Mouse (Mus musculus): ENCODE data around the gene Prkce. TPM values are rescaled to one million over a fixed set of nuclear protein-coding genes. Genes with fewer than 3 reads are reported as not detected.

The Prkce gene
- total RNA-seq, 2 experiments from 2014 or later: 21.2 to 25.2 TPM

DNA sequence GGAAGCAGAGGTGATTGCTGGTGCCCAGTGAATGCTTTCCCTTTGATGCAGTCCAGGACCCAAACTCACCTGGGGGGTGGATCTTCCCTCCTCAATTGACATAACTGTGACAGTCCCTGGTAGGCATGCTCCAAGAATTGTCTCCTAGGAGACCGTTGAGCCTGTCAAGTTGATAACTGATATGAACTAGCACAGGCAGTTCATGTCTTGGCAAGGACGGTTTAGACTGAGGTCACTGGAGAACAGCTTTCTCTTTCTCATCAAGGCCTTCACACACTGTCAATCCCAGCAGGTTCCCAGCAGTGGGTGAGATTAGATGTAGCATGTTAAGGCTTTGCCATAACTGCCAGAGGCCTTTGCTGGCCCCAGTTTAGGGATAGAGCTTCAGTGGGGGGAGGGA lies 265.5 kb downstream of the Prkce start:
- intact Hi-C loops (cut with DNase I): loop anchor here (5.0 kb wide), 1 partner anchor 66 kb away; no protein-coding TSS in a partner anchor
- no peak for DNase-seq

DNA sequence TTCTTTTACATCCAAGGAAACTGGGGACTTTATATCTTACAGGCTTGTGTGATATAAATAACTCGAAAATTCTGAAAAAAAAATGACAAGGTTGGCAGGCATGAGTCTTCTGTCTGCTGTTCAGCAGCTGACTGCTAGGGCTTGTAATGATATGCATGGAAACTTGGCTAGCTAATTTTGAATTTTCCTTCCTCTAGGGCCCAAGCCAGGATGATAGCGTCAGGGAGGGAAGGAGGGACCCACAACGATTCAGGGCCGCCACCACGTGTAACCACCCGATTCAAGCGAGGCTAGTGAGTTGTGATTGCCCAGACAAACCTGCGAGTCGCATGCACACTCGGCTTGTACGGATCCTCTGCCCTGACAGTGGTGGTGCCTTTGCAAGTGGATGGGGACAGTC lies 266.2 kb downstream of the Prkce start:
- DNase-seq: no peak
- intact Hi-C loops (cut with DNase I): loop anchor here (5.0 kb wide), 1 partner anchor 67 kb away; no protein-coding TSS in a partner anchor

DNA sequence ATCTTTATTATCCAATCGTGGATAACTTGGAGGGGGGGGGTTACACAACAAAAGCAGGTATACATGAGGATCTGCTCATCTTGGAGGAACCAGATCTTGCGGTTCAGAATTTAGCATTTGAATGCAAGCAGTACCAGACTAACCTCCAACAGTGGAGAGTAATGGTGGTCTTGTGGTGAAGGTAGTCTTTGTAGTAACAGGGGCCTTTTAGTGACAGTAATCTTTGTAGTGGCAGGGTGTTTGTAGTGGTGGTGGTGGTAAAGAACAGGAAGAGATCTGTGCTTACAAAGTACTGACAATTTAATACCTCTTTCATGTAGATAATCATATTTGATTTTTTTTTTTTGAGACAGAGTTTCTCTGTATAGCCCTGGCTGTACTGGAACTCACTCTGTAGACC lies 267.2 kb downstream of the Prkce start:
- intact Hi-C loops (cut with DNase I): loop anchor here (5.0 kb wide), 1 partner anchor 67 kb away; no protein-coding TSS in a partner anchor

DNA sequence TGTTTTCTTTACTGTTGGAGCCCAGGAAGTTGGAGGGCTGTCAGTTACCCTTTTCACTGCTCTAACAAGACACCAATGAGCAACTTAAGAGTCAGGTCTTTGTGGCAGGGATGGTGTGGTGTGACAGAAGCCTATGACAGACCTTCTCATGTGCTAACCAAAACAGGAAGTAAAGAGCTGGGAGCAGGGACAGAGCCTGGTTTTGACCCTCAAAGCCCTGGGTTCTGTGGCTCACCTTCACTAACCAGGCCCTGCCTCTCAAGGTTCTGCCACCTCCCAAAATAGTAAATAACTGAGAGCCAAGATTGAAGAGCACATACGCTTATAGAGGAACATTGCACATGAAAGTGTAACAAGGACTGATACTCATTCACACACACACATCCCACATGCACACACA lies 268.0 kb downstream of the Prkce start:
- intact Hi-C loops (cut with DNase I): no loop called here
- DNase-seq: no peak

More for the DNA sequence above, 267.2 kb downstream of the Prkce start:
- no peak for DNase-seq

DNA sequence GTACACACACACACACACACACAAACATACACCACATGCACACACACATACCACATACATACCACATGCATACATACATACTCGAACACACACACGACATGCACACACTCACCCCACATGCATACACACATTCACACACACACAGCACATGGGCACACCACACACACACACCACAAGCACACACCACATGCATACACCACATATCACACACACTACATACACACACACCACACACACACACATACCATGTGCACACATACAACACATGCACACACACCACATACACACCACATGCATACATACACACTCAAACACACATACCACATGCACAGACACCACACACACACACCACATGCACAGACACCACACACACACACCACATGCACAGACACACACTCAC lies 268.4 kb downstream of the Prkce start:
- intact Hi-C loops (cut with DNase I): no loop called here

DNA sequence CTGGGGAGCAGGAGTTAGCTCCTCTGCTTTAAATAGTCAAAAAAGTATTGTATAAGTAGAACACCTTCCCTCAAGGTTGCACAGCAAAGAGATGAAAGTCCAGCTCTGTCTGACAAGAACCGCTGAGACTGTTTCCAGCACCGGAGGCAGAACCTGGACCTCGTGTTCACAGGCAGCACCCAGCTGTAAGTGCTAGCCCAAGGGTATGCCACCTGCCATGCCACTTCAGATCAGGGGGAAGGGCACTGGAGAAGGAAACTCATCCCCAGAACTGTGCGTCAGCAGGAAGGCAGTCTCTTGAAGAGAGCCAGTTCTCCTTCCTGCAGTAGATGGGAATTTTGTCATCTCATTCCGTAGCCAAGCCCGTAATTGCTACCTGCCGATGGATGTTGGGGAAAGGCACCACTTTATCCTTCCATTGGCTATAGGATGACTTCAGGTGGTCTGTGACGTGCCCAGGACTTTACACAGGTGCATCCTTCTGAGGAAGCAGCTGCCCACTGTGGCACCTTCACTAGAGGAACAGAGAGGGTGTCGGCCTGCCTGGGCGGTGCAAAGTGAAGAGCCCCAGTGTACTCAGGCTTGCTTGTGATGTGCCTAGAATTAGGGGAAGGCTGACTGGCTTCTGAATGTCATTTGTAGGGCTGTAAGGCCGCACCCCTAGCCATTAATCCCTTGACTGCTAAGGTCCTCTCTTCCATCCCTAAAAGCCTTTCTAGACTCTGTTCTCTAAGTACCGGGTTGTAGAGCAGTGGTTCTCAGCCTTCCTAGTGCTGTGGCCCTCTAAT lies 269.2 kb downstream of the Prkce start:
- DNase-seq: no peak
- intact Hi-C loops (cut with DNase I): no loop called here

More for the DNA sequence above, 268.4 kb downstream of the Prkce start:
- DNase-seq: no peak

DNA sequence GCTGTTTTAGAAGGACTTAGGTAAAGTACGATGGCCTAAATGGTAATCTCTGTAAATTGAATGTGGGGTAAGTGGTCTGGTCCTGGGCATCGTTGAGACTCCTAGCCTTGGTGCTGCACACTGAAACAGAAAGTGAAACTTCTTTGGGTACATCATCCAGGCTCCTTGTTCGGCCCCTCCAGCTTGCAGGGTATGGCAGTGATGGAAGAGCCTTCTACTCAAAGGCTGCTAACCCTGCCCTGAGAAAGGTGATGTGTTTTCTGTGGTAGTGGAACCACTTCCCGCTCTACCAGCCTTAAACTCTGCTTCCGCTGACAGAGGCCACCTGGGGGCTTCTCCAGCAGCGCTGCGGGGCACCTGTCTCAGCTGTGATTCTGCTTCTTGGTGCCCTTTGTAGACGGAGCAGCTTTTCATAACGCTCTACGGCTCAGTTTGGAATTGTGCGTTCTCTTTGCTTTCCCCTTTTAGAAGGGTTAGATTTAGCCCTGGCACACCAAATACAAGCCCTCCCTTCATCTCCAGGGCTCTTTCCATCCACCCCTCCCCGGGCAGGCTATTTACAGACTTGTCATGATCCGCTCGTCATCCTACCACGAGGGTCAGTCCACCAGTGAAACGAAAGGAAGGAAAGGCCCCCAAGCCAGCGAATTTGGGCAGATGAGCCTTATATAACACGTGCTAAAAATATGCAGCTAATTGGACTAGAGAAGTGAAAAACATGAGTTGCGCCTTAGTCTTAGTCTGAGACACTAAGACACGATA lies 270.1 kb downstream of the Prkce start:
- DNase-seq: peak; percentile 38 to 52
- intact Hi-C loops (cut with DNase I): no loop called here

DNA sequence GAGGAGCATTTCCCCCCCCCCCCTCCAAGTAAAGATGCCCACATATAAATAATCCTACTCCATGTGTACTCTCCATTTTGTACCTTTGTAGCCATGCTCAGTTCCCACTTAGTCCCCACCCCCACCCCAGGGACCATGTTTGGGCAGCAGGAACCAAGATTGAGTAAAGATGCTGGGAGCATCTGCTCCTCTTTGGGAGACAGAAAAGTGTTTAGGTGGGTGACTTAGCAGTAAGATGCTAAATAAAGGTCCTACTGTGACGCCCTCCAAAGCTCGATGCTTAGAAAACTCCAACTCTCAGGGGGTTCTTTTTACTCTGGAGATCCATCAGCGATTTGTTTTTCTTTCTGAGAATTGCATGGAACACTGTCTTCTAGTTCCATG lies 270.7 kb downstream of the Prkce start:
- intact Hi-C loops (cut with DNase I): no loop called here
- DNase-seq: no peak

DNA sequence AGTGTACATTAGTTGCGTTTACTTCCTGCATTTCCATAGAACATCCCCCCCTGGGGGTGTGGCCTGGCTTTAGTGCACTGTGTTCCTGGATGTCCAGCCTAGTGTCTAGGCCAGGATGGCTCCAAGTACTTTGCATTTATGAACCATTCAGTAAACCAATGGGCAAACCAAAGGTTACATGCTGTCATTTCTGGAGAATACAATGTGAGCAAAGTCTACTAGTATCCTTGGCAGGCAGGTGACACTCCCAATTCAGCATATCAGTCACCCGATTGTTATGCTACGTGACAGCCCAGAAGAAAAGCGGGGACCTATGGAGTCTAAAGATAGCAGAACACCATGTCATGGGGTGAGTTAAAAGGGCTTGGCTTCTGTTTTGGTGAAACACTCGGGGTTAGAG lies 271.2 kb downstream of the Prkce start:
- intact Hi-C loops (cut with DNase I): no loop called here
- DNase-seq: no peak

DNA sequence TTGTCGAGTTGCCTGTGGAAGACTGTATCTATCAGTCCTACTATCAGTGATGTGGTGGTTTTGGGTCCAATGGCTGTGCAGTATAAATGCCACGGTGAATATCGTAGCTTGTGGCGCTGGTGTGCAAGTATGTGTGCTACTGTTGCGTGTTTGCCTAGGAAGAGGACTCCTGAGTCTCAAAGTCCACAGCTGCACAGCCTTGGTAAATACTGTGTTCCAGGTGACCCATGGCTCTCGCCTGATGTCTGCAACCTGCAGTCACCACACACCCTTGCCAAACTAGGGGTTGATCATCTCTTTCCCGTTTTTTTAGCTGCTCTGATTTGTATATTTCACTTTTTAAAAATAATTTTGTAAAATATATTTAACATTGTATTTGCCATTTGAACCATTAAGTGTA lies 273.5 kb downstream of the Prkce start:
- no peak for DNase-seq
- intact Hi-C loops (cut with DNase I): no loop called here

DNA sequence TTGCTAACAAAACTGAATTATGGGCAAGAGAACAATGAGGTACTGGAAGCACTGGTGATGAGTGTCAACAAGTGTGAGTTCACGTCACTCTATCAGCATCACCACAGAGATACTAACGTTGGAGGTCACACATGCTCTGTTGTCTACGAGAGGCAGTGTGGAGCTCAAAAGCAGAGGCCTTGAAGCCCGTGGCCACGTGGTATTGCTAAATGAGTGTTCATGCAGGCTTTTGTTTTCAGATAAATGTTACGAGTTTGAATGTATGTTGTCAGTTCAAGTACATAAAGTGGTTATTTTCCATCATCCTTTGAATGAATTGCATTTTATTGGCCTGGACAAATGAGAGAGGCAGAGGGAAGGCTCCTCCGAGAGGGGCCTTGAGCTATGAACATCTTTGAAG lies 276.3 kb downstream of the Prkce start:
- DNase-seq: no peak
- intact Hi-C loops (cut with DNase I): no loop called here

DNA sequence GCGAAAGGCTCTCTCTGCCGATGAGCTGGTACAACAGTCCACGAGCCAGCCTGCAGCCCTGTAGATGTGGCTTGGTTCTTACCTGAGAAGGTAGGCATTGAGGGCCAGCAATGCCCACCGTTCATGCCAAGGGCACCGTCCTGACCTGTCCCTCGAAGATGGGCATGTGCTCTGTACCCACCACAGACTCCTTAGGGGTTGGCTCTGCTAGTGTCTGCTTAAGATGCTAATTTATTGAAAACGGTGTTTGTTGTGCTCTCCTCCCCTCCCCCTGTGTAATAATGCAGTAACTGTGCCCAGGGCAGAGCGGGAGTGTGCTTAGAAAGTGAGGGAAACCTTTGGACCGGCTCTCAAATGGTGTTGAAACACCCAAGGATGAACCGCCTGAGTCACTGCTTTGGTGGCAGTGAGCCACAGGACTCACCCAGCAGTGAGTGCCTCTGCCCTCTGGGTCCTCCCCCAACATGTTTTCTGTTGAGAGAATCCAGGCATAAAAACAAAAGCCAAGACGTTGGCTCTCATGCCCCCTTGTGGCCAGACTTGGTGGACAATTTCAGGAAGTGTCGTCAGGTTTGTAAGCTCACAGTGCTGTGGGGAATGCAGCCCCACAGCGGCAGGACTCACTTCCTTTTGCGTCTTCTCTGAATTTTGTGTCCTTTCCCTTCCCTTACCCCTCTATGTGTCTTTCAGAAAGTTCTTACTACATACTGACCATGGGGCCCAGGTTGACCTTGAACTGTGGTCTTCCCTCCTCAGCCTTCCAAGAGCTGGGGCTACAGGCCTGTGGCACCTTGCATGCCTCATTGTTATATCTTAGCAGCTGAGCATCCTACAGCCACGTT lies 277.2 kb downstream of the Prkce start:
- peak; percentile 94 to 96 for DNase-seq
- intact Hi-C loops (cut with DNase I): loop anchor here (1.0 kb wide), 1 partner anchor 282 kb away; no protein-coding TSS in a partner anchor

DNA sequence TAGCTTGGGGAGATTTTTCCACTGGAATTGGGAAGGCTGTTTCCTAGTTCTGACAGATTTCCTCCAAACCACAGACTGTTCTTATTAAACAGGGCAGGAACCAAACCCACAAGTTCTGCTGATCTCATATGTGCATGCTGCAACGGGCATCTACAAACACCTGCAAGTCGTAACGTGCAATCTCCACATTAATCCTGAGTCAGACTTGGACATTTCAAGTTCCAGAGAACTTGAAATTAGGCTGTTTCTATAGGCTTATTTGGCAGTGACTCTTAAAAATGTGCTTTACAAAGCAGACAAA lies 277.8 kb downstream of the Prkce start:
- intact Hi-C loops (cut with DNase I): loop anchor here (1.0 kb wide), 1 partner anchor 283 kb away; no protein-coding TSS in a partner anchor
- DNase-seq: no peak

DNA sequence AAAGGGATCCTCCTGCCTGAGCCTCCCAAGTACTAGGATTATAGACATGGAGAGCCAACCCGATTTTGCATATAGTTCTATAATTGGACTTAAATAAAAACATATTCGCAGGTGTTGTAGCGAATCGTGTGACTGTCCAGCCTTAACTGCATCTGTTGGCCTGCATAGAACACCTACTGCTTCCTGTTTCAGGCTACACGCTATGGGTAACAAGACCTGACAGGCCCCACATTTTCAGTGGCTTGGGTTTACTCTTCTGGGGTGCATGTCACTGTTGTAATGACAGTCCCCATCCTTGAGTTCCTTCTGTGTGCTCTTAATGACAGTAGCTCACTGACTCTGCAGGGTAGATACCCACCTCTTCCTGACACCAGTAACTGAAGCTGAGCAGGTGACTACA lies 278.3 kb downstream of the Prkce start:
- DNase-seq: no peak
- intact Hi-C loops (cut with DNase I): loop anchor here (1.0 to 2.0 kb wide), 2 partner anchors 153 to 284 kb away; no protein-coding TSS in a partner anchor

DNA sequence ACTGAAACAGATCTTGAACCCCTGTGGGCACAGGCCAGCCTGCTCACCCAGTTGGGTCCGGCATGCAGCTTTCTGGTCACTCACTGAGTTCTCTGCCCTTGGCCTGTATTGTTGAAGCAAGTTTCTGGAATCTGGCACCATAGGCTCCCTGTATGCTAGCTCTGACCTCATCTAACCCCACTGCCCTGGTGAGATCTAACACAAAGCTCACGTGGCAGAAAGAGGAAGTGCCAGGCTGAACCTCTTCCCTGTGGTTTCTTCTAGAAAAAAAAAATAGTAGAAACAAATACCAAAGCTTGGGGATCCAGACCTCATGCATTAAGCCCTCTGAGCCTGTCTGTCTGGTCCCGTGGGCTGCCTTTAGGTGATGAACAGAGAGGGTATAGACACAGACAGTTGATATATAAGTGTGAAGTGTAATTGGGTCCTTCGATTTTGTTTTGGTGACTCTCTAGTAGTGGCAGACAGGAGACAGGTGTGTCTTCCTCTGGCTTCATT lies 279.6 kb downstream of the Prkce start:
- peak in 1 of 2 experiments; percentile 25 for DNase-seq
- intact Hi-C loops (cut with DNase I): loop anchor here (2.0 kb wide), 1 partner anchor 154 kb away; no protein-coding TSS in a partner anchor

DNA sequence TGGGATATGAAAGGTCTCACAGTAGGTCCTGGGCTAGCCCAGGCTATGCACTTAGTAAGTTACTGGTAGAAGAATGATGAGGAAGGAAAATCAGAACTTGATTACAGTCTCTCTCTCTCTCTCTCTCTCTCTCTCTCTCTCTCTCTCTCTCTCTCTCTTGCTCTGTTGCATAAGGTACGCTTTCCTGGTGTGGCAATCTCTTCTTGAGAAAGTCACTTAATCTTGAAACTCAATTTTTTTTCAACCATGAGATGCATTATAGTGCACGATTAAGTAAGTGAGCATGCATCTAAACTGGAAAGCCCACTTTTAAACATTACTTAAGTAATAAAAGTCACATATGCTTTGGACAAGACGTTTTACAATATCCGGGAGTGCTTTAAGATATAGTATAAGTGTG lies 285.3 kb downstream of the Prkce start:
- DNase-seq: no peak
- intact Hi-C loops (cut with DNase I): no loop called here

DNA sequence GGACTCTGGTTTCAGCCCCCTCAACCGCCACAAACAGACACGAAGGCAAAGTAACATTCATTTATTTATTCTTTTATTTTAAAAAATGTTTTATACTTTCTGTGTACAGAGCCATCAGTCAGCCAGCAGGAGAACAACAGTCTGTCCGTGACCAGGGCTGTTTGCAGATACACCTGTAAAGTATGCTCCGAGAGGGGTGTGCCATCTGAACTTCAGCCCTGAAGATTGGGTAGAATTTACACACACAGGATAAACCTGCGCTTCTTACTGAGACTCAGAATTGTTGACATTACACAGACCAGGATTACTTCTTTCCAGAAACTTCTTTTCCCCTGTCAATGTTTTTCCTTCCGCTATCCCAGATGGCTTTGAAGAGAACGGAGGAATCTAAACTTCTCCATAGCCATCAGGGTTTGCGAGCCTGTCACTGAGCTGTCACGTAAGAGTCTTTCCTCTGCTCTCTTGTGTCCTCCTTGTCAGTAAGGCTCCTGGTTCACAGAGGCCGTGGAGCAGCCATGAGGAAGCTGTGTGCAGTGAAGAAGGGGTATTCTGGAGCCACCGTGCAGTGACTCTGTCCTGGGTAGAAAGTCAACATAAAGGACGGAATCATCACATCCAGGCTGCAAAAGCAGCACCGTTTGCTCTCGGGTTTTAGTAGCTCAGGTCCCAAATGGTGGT lies 286.2 kb downstream of the Prkce start:
- DNase-seq: no peak
- intact Hi-C loops (cut with DNase I): no loop called here

DNA sequence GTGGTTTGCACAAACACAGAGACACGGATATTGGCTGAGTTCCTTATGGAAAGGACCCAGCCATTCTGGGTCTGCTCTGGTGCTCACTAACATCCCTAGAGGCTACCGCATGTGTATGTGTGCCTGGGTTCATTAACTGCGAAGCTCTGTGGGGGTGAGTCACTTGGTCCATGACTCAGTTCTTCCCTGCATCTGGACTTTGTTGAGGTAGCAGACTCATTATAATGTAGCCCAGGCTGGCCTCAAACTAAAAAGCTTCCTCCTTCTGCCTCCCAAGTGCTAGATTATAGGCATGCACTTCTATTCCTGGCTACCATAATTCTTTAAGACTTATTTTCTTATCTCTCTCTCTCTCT lies 286.7 kb downstream of the Prkce start:
- DNase-seq: no peak
- intact Hi-C loops (cut with DNase I): no loop called here

DNA sequence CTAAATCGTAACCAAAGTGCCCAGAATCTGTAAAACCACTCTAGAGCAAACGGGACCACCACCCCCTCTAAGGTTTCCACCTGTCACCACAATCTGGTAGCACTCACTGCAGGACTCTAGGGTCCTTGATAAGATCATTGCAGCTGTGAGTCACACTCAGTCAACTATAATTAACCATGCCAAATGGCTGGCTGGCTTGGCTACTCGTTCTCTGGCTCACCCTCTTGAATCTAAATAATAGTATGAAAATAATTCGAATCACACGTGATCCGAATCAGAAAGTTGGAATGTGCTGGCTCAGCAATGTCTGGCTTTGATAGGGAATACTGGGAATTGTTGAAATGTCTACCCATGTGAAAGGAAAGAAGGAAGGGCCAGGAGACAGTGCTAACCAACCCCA lies 288.9 kb downstream of the Prkce start:
- intact Hi-C loops (cut with DNase I): no loop called here
- DNase-seq: peak in 1 of 2 experiments; percentile 19

DNA sequence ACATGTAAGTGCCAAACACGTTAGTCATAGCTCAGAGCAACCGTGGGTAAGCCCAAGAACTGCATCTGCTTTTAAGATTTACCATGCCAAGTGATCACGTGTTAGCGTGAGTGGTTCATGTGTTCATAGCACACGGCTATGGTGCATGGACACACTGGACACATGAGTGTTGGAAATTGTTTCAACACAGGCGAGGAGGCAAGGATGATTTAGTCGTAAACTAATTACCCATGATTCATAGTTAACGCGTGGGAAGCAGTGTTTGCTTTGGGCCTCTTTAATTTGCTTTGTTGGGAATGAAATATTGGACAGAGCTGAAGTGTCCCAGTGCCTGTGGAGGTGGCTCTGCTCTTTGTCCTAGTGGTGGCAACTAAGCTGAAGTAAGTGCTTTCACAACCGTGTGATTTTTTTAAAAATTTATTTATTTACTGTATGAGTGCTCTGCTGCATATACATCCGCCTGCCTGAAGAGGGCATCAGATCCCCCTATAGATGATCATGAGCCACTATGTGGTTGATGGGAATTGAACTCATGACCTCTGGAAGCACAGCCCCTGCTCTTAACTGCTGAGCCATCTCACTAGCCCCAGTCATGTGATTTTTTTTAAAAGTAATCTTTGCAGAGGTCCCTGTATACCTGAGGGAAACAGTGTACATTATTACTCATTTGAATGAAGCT lies 290.9 kb downstream of the Prkce start:
- DNase-seq: no peak
- intact Hi-C loops (cut with DNase I): no loop called here
